Mouse (Mus musculus) kidney, embryonic 14.5 days (tissue): ENCODE results near the gene Sec16a. TPM values are rescaled to one million over a fixed set of nuclear protein-coding genes. Genes with fewer than 3 reads are reported as not detected.

Source experiments
- ATAC-seq: fragments of 200-750 bp; cut with Nextera tagmentation; 2 replicates; pipeline ENCODE4 v1.8.0; 2017; ENCODE audit warnings: moderate number of reproducible peaks, mild to moderate bottlenecking, moderate TSS enrichment, moderate library complexity; ENCODE audit not compliant: low FRiP score, low TSS enrichment
- H3K27ac ChIP-seq: fragments of 300-500 bp; sonication (generic); 2 replicates; pipeline ENCODE4 v1.5.1; 2014; ENCODE audit warnings: low read depth, mild to moderate bottlenecking, low read length, moderate library complexity, mixed read lengths
- H3K27me3 ChIP-seq: fragments of 300-500 bp; sonication (generic); 2 replicates; pipeline ENCODE4 v1.6.1; 2014; ENCODE audit warnings: mild to moderate bottlenecking, low read length; ENCODE audit not compliant: control insufficient read depth, insufficient read depth
- H3K36me3 ChIP-seq: fragments of 300-500 bp; sonication (generic); 2 replicates; pipeline ENCODE4 v1.6.1; 2014; ENCODE audit warnings: low read length, mixed read lengths; ENCODE audit not compliant: control insufficient read depth, insufficient read depth
- H3K4me1 ChIP-seq: fragments of 300-500 bp; sonication (generic); 2 replicates; pipeline ENCODE4 v1.6.1; 2014; ENCODE audit warnings: low read length, mixed read lengths; ENCODE audit not compliant: control insufficient read depth, insufficient read depth
- H3K4me2 ChIP-seq: fragments of 300-500 bp; sonication (generic); replicated peaks from 2 replicates; pipeline ENCODE4 v1.6.1; 2014; ENCODE audit warnings: low read depth, mild to moderate bottlenecking, low read length
- H3K4me3 ChIP-seq: fragments of 300-500 bp; sonication (generic); 2 replicates; pipeline ENCODE4 v1.5.1; 2014; ENCODE audit warnings: mild to moderate bottlenecking, low read length
- H3K9ac ChIP-seq: fragments of 300-500 bp; sonication (generic); 2 replicates; pipeline ENCODE4 v1.6.1; 2014; ENCODE audit warnings: low read depth, mild to moderate bottlenecking, low read length, moderate library complexity
- H3K9me3 ChIP-seq: fragments of 300-500 bp; sonication (generic); 2 replicates; pipeline ENCODE4 v1.6.1; 2016; ENCODE audit warnings: low read length; ENCODE audit not compliant: control insufficient read depth
- WGBS: fragments of 180-500 bp; shearing (Covaris S2); extraction: QIAGEN DNeasy Blood & Tissue Kit; methylation state at CpG from one replicate; pipeline ENCODE4 v1.1.7; 2014; 5-methylcytosine and 5-hydroxymethylcytosine counted together
- polyA plus RNA-seq: library from polyadenylated mRNA; unstranded; fragments of >200 nt; fragmentation: Nextera tagmentation; extraction: Ambion mirVana; gene quantifications from 2 replicates; pipeline ENCODE4 v1.2.1, GENCODE M21; 2014

Sec16a gene
- polyA plus RNA-seq, 1 experiment from 2014 or later = 43.9 TPM

DNA sequence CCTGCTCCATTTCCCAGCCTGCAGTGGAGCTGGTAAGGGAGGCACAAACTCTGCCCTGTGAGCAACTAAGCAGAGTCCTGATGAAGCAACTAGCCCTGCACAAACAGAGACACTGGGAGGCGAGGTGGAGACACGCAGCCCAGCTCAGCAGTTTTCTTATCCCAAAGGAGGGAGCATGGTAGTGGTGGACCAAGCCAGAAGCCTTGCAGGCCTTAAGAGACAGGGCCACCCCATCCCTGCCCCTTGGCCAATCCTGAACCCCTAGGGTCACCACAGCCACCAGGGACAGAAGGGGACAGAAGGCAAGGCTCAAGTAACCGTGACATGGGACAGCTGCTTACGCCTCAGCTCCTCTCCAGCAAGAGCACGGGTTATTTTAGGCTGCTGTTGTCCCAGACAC lies 16.7 kb upstream of the Sec16a start:
- H3K27me3 ChIP-seq = no peaks in the 10 kb centered on the region
- ATAC-seq = no peak
- WGBS = 81% methylated on average over 5 of the region's 5 CpGs
- H3K4me3 ChIP-seq = no peak overlapping the region
- H3K4me2 ChIP-seq = no peak overlapping the region
- H3K9me3 ChIP-seq = no peaks in the 10 kb centered on the region
- peaks cover 22% of the 10 kb centered on the region for H3K4me1 ChIP-seq
- peaks cover 82% of the 10 kb centered on the region for H3K36me3 ChIP-seq
- H3K9ac ChIP-seq = no peak overlapping the region
- H3K27ac ChIP-seq = no peak overlapping the region

DNA sequence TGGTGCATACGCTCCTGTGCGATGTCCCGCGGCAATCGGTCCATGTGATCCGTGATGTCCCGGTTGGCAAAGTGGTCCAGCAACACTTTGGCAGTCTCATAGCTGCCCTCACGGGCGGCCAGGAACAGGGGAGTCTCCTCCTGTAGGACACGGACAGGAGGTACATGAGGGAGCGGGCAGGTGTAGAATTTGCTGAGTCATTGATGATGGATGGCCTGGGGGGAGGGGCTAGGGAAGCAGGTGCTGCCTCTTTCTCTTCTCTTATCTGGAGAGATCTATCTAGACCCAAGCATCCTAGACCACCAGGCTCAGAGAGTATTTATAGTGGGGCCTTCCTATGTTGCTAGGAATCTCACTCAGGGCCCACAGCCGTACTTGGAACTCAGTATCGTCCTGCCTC lies 15.8 kb upstream of the Sec16a start:
- Histone ChIP-seq H3K4me2 (no peak overlapping the region), H3K4me1 (peaks cover 22% of the 10 kb centered on the region), H3K4me3 (no peak overlapping the region), H3K9me3 (no peaks in the 10 kb centered on the region), H3K27me3 (no peaks in the 10 kb centered on the region), H3K9ac (no peak overlapping the region), H3K27ac (no peak overlapping the region), H3K36me3 (peaks cover 74% of the 10 kb centered on the region)
- ATAC-seq = no peak
- 90% methylated on average over 13 of the region's 13 CpGs for WGBS

DNA sequence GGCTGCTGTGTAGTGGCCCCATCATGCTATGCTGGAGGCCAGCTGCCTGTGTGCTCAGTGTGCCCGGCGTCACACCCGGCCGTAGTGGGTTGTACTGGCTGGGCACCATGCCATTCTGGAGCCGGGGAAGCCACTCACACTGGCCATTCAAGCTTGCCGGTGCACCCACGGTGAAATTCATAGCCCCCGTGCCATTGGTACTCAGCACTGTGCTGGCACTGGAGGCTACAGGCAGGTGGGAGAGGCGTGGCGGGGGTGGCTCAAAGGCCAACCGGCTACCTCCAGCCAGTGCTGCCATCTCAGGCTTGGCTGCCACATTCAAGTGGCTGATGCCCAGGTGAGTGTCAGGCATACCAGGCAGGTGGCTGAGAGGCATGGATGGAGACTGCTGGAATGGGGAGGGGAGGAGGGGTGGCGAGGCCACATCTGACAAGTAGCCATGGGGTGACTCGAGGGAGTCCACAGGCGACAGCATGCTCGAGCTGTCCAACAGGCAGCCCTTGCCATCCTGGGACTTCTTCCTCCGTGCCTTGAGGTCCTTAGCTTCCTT lies 15.2 kb upstream of the Sec16a start:
- no peak overlapping the region for H3K4me3 ChIP-seq
- WGBS = 91% methylated on average over 16 of the region's 16 CpGs
- no peaks in the 10 kb centered on the region for H3K27me3 ChIP-seq
- peak overlapping the region; percentile 19; the same call in 1 of the 2 replicates for H3K27ac ChIP-seq
- peak; percentile 4; the same call in 1 of the 2 replicates for ATAC-seq
- peaks cover 68% of the 10 kb centered on the region for H3K36me3 ChIP-seq
- peaks cover 22% of the 10 kb centered on the region for H3K4me1 ChIP-seq
- no peak overlapping the region for H3K9ac ChIP-seq
- H3K9me3 ChIP-seq = no peaks in the 10 kb centered on the region
- H3K4me2 ChIP-seq = no peak overlapping the region

DNA sequence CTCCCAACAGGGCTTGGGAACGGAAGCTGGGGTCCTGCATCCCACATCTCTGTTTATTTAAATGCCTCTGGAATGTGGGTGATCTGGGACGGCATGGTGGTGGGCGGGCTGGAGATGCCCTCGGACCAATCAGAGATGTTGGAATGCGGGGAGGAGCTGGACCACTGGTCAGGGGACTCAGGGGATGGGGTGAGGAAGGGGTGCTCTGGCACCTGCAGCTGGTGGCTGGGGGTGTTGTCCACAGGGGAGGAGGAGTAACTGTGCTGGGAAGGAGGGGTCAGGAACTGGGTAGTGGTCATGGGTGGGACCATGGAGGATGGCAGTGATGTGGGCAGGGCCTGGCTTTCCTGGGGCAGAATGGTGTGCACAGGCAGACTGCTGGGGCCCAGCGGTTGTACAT lies 14.5 kb upstream of the Sec16a start:
- H3K4me3 ChIP-seq = no peak overlapping the region
- peak overlapping the region; percentile 19; the same call in 1 of the 2 replicates for H3K27ac ChIP-seq
- H3K9me3 ChIP-seq = no peaks in the 10 kb centered on the region
- 50% methylated on average over 6 of the region's 6 CpGs for WGBS
- ATAC-seq = peak; percentile 48
- H3K9ac ChIP-seq = no peak overlapping the region
- H3K4me2 ChIP-seq = no peak overlapping the region
- H3K36me3 ChIP-seq = peaks cover 61% of the 10 kb centered on the region
- peaks cover 22% of the 10 kb centered on the region for H3K4me1 ChIP-seq
- no peaks in the 10 kb centered on the region for H3K27me3 ChIP-seq

DNA sequence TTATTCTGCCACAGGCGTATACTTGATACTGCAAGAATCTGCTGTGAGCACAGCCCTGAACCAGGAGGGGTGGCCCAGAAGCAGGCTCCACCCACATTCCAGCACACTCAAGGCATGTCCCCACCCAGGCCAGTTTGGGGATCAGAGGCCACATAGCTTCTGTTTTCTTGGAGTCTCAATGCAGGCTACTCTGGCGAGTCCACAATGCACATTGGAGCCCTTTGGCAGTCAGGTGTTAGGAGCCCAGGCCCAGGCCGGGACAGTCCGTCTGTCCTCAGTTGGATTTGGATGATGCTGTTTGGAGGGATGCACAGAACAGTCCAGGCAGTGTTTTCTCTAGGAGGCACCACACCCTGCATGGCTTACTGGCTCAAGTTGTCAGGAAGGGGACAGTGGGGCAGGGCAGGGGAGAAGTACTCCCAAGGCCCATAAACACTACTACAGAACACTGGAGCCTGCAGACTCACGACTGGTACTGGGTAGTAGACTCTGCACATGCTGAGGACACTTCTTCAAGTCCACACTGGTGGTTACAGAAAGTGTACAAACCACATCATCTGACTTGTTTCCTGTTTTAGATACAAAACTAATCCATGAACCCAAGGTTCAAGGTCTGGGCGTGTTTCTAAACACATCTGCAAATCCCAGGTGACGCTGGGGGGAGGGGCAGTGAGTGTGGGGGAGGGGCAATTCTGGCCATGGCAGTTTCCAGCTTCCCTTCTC lies 13.5 kb upstream of the Sec16a start:
- no peak overlapping the region for H3K9ac ChIP-seq
- H3K9me3 ChIP-seq = no peaks in the 10 kb centered on the region
- H3K36me3 ChIP-seq = peaks cover 51% of the 10 kb centered on the region
- no peaks in the 10 kb centered on the region for H3K27me3 ChIP-seq
- H3K4me1 ChIP-seq = peaks cover 22% of the 10 kb centered on the region
- WGBS = 41% methylated on average over 7 of the region's 7 CpGs
- no peak overlapping the region for H3K4me2 ChIP-seq
- peak overlapping the region; percentile 71; the same call in 1 of the 2 replicates for H3K27ac ChIP-seq
- peak; percentile 63 for ATAC-seq
- H3K4me3 ChIP-seq = no peak overlapping the region

DNA sequence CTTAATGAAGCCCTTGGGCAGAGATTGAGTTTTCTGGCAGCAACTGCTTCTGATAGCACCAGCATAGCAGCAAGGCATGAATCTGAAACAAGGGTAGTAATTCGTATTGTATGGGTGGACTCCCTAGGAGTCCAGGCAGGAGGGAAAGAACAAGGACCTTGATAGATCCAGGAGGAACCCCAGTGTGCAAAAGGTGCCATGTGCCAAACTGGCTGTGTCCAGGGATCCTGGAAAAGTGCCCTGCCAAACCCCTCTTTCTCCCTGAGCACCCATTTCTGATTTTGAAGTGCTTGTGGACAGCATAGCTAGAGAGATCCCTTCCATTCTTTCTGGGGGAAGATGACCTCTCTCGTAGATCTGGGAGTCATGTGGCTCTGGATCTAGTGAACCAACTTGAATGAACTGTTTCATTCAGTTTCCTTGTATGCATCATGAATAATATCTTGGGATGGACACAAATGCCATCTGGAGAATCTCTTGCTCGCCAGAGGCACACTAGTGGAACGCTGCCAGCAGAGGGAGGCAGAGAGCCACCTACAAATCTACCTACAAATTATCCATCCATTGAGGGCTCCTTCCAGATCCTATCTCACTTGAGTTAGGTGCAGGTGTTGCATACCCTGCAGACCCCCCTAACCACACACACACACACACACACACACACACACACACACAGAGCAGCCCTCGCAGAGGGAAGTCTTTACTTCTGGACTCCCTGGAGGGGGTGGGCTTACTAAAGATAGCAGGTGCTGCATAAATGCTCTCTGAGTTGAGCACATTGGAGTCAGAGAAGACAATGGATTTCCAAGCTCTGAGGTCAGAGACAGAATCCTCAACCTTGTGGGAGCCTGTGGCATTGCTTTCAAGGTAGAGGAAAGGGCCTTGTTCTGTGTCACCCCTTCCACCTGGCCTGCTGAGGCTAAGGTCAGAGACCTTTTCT lies 4.4 kb upstream of the Sec16a start:
- WGBS = 22% methylated on average over 5 of the region's 5 CpGs
- H3K27me3 ChIP-seq = no peaks in the 10 kb centered on the region
- no peak overlapping the region for H3K4me2 ChIP-seq
- H3K9me3 ChIP-seq = no peaks in the 10 kb centered on the region
- H3K4me3 ChIP-seq = no peak overlapping the region
- H3K4me1 ChIP-seq = peaks cover 10% of the 10 kb centered on the region
- no peaks in the 10 kb centered on the region for H3K36me3 ChIP-seq
- no peak overlapping the region for H3K9ac ChIP-seq
- no peak overlapping the region for H3K27ac ChIP-seq
- no peak for ATAC-seq

- no peaks in the 10 kb centered on the region for H3K27me3 ChIP-seq
- H3K36me3 ChIP-seq = no peaks in the 10 kb centered on the region
- 65% methylated on average over 1 of the region's 1 CpGs for WGBS
- peaks cover 22% of the 10 kb centered on the region for H3K4me1 ChIP-seq
- no peak overlapping the region for H3K27ac ChIP-seq
- no peak overlapping the region for H3K4me3 ChIP-seq
- no peak overlapping the region for H3K9ac ChIP-seq
- ATAC-seq = no peak
- H3K9me3 ChIP-seq = no peaks in the 10 kb centered on the region
- H3K4me2 ChIP-seq = no peak overlapping the region
Measured at GRCm38 (mm10) chr2:26447451-26447850, 2.4 kb upstream of the Sec16a start.

GRCm38 (mm10) chr2:26446671-26447070 lies 1.7 kb upstream of the Sec16a start:
- no peak for ATAC-seq
- H3K27me3 ChIP-seq = no peaks in the 10 kb centered on the region
- H3K9ac ChIP-seq = peak overlapping the region; percentile 73; the same call in 1 of the 2 replicates
- H3K36me3 ChIP-seq = peaks cover 2% of the 10 kb centered on the region; the same call in 1 of the 2 replicates
- no peaks in the 10 kb centered on the region for H3K9me3 ChIP-seq
- peak overlapping the region; percentile 91 for H3K4me2 ChIP-seq
- peak overlapping the region; percentile 83 for H3K4me3 ChIP-seq
- peak overlapping the region; percentile 73; the same call in 1 of the 2 replicates for H3K27ac ChIP-seq
- 77% methylated on average over 4 of the region's 4 CpGs for WGBS
- peaks cover 22% of the 10 kb centered on the region for H3K4me1 ChIP-seq
